Mouse (Mus musculus) forelimb bud, embryonic 11.5 days (tissue): Measurements from ENCODE around the gene 9930111J21Rik1.
"Not testable (repeated sequence)": the region's sequence is repeated elsewhere in the genome, so short reads cannot be mapped to it uniquely, and the experiment has no call there.

ENCODE experiments used
- DNase-seq: peaks from one replicate; pipeline ENCODE4 v3.0.0-alpha.2; 2012; ENCODE audit warnings: low read depth, low spot score

Gene 9930111J21Rik1

GRCm38 (mm10) chr11:48918380-48918779 is 60.8 kb downstream of the 9930111J21Rik1 start:
- no peak for DNase-seq

GRCm38 (mm10) chr11:48913611-48914010 is 65.6 kb downstream of the 9930111J21Rik1 start:
- DNase-seq, result no peak

- DNase-seq, result no peak
Observed at GRCm38 (mm10) chr11:48908459-48908858, 70.7 kb downstream of the 9930111J21Rik1 start.

GRCm38 (mm10) chr11:48902021-48902420 is 77.2 kb downstream of the 9930111J21Rik1 start, which contains the start of gene Gm5431:
Gm5431 (minus strand) TSS chr11:48902214.
- DNase-seq, result no peak

GRCm38 (mm10) chr11:48901567-48901930 is 77.6 kb downstream of the 9930111J21Rik1 start:
- not testable (repeated sequence) for DNase-seq

GRCm38 (mm10) chr11:48900654-48901566 is 78.3 kb downstream of the 9930111J21Rik1 start:
- not testable (repeated sequence) for DNase-seq

GRCm38 (mm10) chr11:48898812-48899431 is 80.3 kb downstream of the 9930111J21Rik1 start:
- DNase-seq, result no peak
